Mouse (Mus musculus) cerebellum, adult 8-10 months (tissue): ENCODE results near the gene Pik3c2g.

ENCODE experiments used
- DNase-seq: peaks from one replicate; pipeline ENCODE4 v3.0.0; 2022

Pik3c2g gene

DNA sequence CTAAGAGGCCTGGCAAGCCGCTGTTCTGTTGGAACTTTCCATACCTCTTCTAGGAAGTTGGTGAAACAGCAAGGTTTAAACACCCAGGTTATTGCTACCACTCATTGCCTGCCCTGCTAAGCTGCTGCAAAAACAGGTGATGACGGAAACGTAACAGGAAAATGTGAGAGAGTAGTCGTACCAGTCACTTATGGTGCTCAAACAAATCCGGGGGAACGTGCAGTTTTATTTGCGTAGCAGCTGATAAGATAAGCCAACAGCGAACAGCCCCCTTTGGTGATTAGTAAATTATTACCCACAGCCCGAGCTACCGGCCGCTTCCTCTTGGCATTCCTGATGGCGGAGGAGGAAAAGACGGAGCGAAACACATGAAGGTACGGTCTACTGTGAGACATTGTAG lies at the start of gene Pik3c2g:
TSS of gene Pik3c2g (plus strand) at position 330 of the 400 bp plus-strand sequence.
- DNase-seq = no peak

DNA sequence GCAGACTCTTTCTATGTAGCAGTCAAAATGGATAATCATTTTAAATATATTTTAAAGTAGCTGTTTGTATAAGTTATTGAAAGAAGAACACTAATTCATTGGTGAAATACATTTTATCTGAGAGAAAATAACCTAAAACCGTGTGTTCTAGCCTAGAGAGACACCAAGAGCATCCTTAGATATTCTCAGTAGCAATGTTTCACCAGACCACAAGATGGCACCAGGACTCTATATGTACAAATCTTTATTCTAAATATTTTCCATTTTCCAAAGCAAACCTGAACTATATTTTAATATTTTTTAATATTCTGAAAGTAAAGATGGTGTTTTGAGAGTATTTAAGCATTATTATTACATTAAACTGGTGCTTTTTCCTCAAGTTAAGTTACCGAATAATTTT lies 48.6 kb upstream of the Pik3c2g start:
- no peak for DNase-seq

DNA sequence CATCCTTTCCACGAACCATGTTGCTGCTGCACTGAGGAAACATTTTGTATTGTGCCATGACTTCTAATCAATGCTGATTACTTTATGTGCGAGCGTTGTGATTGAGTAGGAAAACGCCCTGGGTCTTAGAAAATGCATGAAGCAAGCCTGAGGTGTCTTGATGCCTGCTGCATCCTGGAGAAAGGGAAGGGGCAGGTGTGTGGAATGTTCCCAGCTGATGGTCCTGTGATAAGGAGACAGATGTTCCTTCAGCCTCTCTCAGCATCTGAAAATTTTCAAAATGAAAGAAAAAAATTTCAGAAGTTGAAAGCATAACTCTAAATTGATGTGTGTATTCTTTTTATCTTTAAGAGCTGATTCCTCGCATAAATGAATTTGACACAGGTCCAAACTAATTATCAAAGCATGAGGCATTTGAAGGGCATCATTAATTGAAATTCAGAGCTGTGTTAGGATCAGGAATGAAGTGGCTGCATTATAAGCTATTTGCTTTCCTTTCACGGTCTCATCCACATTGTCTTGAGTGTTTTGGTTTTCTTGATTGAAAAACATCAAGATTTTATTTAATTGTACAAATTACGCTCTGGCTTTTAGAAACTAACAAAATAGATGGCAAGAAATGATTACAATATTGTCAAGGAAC lies 31.4 kb upstream of the Pik3c2g start:
- no peak for DNase-seq

DNA sequence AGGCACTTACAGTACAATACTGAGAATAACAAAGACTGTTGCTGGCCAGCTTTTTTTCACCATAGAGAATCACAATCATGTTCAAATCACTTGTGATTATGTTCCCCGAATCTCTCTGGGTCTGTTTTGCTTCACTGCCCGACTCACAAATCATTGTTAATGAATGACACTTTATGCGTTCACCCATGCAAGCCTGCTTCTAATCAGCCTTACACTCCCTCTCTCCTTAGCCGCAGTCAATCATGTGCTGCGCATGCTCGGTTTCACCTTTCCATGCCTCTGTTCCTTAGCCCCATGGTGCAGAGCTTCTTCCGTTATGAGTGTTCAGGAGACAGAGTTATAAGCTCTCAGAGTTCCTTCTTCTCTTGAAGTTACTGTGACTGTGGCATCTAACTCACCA lies 17.8 kb upstream of the Pik3c2g start:
- no peak for DNase-seq

DNA sequence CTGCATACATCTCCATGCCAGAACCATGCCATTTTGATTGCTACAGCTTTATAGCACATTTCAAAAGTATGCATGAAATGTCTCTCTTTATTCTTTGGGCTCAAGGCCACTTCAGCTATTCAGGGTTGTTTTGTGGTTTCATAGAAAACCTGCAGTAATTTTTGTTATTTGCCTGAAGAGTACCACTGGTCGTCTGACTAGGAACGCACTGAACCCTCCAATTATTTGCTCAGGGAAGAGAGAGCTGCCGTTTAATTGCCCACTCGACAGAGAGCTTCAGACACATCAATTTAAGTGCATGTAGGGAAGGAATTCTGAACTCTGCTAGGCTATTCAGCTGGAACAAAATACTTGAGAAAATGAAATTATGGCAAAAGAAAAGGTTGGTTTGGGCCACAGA lies 11.2 kb upstream of the Pik3c2g start:
- DNase-seq = no peak

DNA sequence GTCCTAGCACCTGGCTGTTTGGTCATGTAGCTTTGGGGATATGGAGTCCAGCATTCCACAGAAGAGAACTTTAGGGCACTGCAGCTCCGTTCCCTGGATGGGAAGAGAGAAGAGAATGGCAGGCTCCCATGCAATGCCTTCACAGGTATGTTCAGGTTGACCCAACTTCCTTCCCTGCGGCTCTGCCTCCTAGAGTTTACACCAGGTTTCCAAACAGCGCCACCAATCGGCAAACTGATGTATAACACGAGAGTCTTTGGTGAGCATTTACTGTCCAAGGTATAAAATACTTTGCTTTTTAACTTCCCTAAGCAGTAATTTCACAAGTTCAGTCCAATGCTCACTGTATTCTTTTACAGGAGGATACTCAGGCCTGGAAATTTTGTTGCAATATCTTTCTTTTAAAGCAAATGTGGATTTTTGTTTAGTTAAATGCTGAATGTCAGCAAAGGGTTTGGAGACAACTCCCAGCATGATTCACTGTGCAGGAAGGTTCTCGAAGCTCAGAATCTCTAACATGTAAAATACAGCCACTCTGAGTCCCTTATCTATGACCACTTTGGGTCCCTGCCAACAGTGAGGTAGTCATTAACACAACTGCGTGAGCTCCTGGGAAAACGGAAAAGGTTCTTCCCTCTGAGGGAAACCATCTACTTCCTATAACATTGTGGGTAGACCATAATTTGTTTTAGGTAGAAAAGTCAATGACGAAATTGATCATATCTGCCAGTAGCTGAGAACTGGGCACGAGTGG lies 10.6 kb upstream of the Pik3c2g start:
- DNase-seq = no peak

DNA sequence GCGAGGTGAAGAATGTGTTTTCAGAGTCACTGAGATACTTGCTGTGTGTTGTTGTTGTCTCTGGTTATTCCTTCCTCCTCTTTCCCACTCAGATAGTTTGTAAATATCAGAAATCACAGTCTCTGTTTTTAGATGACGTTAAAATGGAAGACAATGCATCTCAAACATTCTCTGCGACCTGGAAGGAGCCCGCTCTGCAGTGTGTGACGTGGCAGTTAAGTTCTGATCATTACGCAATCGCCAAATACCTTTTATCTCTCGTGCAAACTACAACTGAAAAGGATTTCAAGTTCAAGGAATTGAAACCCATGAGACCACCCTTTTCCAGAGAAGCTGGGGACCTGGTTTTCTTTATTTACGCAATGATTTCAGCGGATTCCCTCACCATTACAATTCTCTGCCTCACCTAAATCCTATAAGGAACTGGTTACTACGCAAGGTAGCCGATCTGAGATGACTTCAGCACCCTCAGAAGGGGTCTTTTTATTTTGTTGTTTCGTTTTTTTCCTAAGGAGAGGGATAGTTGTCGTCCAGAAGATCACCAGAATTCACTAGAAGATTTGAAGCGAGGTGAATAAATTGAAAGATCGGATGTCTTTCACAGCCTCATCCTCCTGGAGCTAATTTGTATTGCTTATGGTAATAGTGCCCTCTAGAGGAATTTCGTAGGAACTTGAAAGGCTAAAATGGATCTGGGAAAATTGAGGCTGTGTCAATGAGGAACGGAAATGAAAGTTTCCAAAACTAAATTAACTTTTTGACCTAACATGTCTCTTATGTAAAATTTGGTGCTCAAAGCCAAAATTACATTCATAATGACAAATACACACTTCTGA lies 9.8 kb upstream of the Pik3c2g start:
- DNase-seq = no peak

DNA sequence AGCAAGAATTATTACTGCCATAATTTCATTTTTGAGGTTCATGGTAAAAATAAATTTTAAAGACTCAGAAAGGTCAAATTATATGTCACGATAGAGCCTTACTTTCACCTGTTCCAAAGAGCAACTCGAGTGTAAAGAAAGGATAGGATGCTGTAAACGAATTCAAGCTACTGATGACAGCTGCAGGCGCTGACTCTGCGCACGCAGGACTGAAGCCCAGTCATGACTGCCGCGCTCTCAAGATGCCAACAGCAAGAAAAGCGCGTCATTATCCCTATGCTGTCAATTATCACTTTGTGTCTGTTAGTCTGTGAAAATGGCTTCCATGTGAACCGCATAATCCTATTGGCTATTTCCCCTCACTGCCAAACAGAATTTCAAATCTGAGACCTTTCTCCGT lies 457 bp downstream of the Pik3c2g start:
- DNase-seq = no peak

DNA sequence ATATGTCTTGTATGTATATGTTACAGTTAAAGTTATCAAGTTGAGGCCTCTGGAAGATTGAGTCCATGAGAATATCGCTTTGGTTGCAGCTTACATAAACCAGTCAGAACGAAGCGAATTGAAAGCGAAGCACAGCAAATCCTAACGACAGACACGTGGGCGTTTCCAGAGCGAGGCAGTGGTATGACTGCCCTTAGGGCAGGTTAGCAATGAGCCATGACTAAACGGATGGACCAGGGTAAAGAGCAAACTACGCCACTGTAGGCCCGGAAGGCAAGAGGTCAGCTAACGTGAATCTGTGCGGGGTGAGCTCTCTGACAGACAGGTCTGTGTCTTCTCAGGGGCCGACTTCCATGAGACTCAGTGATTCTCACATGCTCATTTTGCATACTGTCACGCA lies 1.4 kb downstream of the Pik3c2g start:
- no peak for DNase-seq

DNA sequence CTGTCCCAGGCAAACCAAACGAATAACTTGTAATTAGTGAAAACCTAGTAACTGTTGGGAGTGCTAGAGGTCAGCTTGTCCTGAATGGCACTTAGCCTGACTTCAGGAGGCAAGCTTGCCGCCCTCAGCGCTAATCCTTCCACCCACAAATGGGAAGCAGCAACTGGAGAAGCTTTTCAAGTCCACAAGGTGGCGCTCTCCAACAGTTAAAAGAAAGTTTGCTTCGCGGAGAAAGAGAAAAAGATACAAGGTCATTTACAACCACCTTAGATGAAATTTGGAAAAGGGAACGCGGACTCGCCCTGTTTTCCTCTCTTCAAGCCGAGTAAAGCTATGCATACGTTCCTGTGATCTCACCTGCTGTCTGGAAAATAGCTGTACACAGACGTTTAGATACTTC lies 2.3 kb downstream of the Pik3c2g start:
- DNase-seq = peak; percentile 10

DNA sequence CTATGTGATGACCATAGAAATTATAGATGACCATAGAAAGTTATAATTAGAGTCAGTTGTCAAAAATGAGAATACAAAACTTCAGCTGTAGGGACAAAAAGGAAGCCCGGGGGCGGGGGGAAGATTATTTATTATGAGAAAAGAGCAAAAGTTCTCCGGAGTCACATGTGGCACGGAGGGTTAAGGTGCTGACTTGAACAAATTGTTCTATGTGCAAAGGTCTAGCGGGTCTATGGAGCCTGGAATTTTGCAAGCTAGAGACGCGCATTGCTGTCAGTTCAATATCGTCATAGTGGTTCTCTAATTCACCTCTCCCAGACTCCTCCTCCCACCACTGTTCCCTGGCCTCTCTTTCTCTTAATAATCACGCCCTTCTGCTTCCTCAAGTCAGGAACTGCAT lies 2.8 kb downstream of the Pik3c2g start:
- DNase-seq = no peak

DNA sequence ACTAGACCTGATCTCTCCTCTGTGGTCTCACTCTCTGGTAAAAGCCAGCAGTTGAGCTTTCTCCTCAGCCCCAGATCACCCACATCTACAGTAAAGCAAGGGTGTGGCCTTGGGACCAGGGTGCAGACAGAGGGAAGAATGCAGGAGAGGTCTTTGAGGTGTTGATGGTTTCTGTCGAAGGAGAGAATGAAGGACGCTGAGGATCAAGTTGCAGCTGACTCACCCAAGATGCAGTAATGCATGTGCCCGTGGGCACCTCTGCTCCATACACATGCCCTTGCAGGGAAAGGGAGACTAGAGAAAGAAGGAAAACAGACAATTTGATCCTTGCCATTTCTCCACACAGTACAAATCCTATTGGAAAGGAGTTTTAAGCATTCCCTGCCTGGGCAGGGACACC lies 5.1 kb downstream of the Pik3c2g start:
- no peak for DNase-seq

DNA sequence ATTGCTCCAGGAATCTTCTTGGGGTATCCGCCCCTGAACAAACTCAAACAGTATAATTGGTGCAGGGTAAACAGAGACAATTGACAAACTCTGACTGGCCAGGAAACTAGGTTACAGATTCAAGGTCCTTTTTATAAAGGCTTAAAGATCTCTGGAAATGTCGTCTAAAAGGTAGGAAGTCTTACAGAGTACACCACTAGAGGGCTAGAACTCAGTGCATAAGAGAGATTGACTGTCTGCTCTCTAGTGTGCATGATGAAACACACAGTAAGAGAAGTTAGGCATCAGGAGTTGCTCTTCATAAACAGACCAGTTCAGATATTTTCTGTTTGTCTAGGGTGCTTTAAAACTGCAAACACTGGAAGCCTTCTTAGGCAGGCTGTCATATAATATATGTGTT lies 9.4 kb downstream of the Pik3c2g start:
- no peak for DNase-seq

DNA sequence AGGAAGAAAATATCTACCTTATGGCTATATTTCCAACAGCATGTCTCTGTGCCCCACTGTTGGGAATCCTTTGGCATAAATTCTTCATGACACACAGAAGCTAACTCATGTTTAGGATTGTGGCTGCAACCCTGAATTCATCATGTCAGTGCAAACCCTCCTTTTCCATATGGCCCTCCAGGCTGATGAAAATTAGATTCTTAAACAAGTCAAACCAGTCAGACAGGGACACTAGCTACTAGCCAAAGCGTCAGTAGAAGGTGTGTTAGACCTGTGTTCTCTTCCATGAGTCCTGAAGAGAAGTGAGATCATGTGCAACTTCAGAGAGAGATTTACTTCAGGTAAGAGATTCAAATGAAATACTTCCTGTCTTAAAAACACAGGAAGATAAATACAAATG lies 12.2 kb downstream of the Pik3c2g start:
- DNase-seq = no peak

DNA sequence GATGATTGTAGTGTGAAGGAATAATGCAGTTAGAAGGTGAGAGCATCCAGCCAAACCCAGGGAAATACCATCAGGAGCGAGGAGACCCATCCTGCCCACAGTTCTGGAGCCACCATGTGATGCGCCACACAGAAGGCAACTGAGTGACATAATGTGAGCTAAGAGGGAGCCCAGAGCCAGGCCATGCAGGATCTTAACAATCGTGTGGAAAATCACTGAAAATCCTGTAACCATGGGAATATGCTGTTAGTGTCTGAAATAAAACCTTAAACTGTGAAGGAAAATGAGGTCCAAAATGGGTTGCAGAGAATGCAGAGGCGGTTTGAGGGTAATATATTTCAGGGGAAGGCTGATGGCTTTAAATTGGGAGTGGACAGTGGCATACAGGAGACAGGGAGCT lies 31.8 kb downstream of the Pik3c2g start:
- no peak for DNase-seq

DNA sequence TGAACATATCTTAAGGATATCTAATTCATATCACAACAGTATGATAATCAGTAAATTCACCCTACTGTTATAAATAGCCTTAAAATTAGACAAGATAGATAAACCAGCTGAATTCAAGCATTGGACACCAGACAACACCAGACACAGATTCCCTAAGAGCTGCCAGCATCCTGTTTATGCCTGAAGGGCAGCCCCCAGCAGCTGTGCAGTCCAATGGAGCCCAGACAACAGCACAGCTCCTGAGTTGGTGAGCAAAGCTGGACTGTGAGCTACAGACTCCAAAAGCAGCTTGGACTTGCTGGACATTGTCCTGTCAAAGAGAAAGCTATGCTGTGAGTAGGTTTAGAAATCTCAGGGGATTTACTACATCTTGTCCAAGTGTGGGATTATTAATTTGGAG lies 37.7 kb downstream of the Pik3c2g start:
- DNase-seq = no peak

DNA sequence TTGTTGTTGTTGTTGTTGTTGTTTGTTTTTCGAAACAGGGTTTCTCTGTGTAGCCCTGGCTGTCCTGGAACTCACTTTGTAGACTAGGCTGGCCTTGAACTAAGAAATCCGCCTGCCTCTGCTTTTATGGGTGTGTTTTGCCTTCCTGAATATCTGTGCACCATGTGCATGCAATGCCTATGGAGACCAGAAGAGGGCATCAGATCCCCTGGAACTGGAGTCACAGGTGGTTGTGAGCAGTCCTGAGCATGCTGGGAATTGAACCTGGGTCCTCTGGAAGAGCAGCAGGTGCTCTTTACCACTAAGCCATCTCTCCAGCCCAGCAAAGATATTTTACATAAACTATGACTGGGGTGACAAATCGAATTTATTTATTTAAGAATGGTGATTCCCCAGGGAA lies 47.5 kb downstream of the Pik3c2g start:
- no peak for DNase-seq

DNA sequence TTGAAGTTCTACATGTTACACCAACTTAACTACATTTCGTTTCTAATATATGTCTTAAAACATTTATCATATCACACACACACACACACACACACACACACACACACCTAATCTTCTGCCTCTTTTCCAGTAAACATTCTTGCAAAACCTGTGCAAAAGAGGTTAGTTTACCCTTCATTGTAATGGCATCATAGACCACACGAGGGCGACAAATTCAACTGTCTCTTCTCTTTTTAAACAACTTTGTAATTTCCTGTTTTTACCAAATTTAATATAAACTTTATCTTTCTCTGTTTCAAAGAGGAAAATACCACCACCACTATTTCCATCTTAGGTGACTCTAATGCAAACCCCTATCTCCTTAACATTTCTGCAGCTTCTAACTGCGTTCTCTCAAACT lies 68.4 kb downstream of the Pik3c2g start:
- DNase-seq = no peak

DNA sequence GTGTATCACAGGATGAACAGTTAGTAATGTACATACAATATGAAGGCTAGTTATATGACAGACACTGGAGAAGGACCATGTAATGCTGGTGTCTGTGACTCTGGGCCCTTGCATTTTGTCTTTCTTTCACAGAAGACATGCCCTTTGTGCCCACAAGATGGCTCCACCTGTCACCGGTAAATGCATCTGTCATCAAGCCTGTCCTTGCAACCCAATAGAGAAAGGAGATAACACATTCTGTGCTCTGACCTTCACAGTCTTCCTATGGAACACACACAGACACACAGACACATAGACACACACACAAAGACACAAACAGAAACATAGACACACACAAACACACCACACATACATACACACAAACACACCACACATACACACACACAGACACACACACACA lies 75.4 kb downstream of the Pik3c2g start:
- no peak for DNase-seq

DNA sequence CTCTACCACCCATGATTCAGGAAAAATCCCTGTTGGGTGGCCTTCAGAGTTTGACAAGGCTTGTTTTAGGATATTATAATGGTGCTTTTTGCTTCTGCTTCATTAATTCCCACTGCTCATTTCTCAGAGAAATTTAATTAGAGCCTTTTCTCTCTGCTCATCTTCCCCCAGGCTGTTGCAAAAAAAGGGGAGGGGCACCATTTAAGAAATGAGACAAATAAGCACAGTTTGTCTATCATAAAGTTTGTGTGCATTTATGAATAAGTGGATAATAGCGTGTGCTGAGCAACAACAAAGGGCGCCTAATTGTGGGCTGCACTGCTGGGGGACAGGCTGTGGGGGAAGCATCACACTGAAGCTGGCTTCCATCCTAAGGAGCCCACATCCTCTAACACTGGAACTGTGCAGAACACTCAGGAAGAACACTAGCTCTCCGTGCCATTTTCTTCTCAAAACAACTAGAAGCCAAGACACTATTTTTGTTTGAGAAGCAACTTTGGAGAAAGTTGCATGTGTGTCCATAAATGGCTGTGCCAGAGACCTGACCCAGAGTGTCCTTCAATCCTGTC lies 131.5 kb downstream of the Pik3c2g start:
- no peak for DNase-seq

DNA sequence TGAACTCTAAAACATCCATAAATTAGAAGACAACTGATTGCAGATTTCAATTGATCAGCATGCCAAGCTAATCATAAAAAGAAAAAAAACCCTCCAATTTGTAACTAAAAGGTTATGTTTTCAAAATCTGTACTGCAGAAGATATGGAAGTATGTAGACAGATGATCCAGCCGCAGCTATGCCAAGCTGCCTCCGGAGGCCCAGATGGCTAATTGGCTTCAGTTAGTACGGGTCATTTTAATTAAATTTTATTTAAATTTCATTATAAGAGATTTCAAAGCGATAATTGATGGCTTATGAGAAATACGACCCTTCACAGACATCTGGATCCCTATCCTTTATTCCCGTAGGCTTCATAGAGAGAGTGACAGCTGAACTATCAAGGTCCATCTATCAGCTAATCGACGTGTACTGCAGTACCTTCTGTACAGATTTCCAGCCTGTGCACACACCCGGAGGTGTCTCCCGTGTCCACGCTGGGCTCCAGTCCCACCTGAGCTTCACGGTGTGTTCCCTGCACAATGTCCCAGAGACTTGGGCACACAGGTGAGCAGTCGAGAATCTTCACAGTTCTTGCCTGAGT lies 132.7 kb downstream of the Pik3c2g start:
- no peak for DNase-seq

DNA sequence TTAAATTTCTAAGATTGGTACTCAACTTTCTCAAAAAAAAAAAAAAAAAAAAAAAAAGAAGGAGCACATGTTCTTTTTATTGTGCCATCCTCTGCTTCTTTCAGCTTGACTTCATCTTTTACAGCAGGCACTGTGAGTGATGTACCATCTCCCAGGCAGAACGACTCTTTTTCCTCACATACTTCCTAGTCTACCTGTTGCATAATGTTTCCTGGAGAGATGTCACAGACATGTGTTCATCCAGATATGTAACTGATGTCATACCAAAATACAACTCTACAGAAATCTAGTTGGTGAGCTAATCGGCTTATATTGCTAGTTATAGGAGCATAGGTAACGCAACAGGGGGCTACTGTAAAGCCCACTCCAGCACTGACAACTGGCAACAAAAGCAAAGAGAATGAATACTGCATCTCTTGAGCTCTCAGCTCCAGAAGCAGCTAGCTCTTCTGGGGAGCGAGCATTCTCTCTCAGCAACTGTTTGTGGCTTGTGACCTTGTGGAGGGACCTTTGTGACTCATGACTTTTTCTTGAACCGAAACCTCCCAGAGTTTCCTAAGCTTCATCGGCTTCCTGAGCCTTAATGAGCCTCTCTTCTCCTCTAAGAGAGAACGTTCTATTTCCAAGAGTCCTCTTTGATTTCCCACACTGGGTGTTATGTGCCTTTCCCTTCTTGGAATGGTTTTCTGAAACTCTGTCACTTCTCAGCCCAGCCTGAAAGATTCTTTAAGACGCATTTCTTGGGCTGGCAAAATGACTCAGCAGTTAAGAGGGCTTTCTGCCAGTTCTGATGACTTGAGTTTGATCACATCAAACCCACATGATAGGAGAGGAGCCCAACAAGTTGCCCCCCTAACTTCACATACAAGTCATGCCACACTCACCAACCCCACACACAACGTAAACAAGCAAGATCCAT lies 148.9 kb downstream of the Pik3c2g start:
- DNase-seq = no peak
